Mouse (Mus musculus) C2C12 (cell line): ENCODE data around the gene Kcnip3.

Source experiments
- CEBPB ChIP-seq: IDR thresholded peaks from one replicate; pipeline ENCODE4 v1.6.1; 2011; ENCODE audit warnings: low read depth, mild to moderate bottlenecking, control low read depth, moderate library complexity
- CTCF ChIP-seq: IDR thresholded peaks from one replicate; pipeline ENCODE4 v1.5.1; 2011; ENCODE audit not compliant: control insufficient read depth, insufficient read depth, insufficient read length
- MAX ChIP-seq: IDR thresholded peaks from one replicate; pipeline ENCODE4 v1.6.1; 2011; ENCODE audit warnings: mild to moderate bottlenecking, control low read depth

GRCm38 (mm10) chr2:127462314-127462713 lies 59.6 kb downstream of the Kcnip3 start:
- peak; percentile 57 for TF ChIP-seq CTCF
- TF ChIP-seq CEBPB = no peak
- TF ChIP-seq MAX = no peak
